Mouse (Mus musculus) midbrain, postnatal 0 days (tissue): ENCODE measurements around the gene Panx3. TPM values are rescaled to one million over a fixed set of nuclear protein-coding genes. Genes with fewer than 3 reads are reported as not detected.

Experiments used
- ATAC-seq: fragments of 200-750 bp; cut with Nextera tagmentation; 2 replicates; pipeline ENCODE4 v1.8.0; 2017; ENCODE audit warnings: moderate number of reproducible peaks, mild to moderate bottlenecking, moderate TSS enrichment, moderate library complexity; ENCODE audit not compliant: low FRiP score
- DNase-seq: peaks from one replicate; pipeline ENCODE4 v3.0.0-alpha.2; 2015; ENCODE audit warnings: low spot score
- H3K27ac ChIP-seq: fragments of 300-500 bp; sonication (generic); 2 replicates; pipeline ENCODE4 v1.5.1; 2014; ENCODE audit warnings: low read depth, mild to moderate bottlenecking, low read length, mixed read lengths
- H3K27me3 ChIP-seq: fragments of 300-500 bp; sonication (generic); 2 replicates; pipeline ENCODE4 v1.6.1; 2014; ENCODE audit warnings: low read length, control low read depth, mixed read lengths; ENCODE audit not compliant: insufficient read depth
- H3K36me3 ChIP-seq: fragments of 300-500 bp; sonication (generic); 2 replicates; pipeline ENCODE4 v1.6.1; 2014; ENCODE audit warnings: low read length, control low read depth, mixed read lengths; ENCODE audit not compliant: insufficient read depth
- H3K4me1 ChIP-seq: fragments of 300-500 bp; sonication (generic); 2 replicates; pipeline ENCODE4 v1.6.1; 2014; ENCODE audit warnings: mild to moderate bottlenecking, control low read depth, antibody characterized with exemption, low read length, mixed read lengths; ENCODE audit not compliant: insufficient read depth
- H3K4me2 ChIP-seq: fragments of 300-500 bp; sonication (generic); 2 replicates; pipeline ENCODE4 v1.6.1; 2014; ENCODE audit warnings: low read depth, mild to moderate bottlenecking, low read length, mixed read lengths; ENCODE audit not compliant: poor library complexity, severe bottlenecking
- H3K4me3 ChIP-seq: fragments of 300-500 bp; sonication (generic); 2 replicates; pipeline ENCODE4 v1.5.1; 2014; ENCODE audit warnings: low read depth, mild to moderate bottlenecking, low read length, moderate library complexity
- H3K9ac ChIP-seq: fragments of 300-500 bp; sonication (generic); replicated peaks from 2 replicates; pipeline ENCODE4 v1.6.1; 2014; ENCODE audit warnings: mild to moderate bottlenecking, low read length, moderate library complexity, mixed read lengths; ENCODE audit not compliant: poor library complexity, severe bottlenecking
- H3K9me3 ChIP-seq: fragments of 300-500 bp; sonication (generic); 2 replicates; pipeline ENCODE4 v1.6.1; 2016; ENCODE audit warnings: low read length, control low read depth
- CTCF ChIP-seq: IDR thresholded peaks from 2 replicates; pipeline ENCODE4 v1.5.1; 2016; ENCODE audit warnings: antibody characterized with exemption, mild to moderate bottlenecking
- WGBS: fragments of 180-500 bp; shearing (Covaris S2); extraction: QIAGEN DNeasy Blood & Tissue Kit; methylation state at CpG from one replicate; pipeline ENCODE4 v1.1.7; 2014; 5-methylcytosine and 5-hydroxymethylcytosine counted together
- polyA plus RNA-seq: library from polyadenylated mRNA; unstranded; fragments of >200 nt; fragmentation: Nextera tagmentation; extraction: Ambion mirVana; gene quantifications from 2 replicates; pipeline ENCODE4 v1.2.1, GENCODE M21; 2015
- total RNA-seq: library from RNA; depleted of rRNA; stranded (reverse); fragments of >200 nt; gene quantifications from 2 replicates; pipeline ENCODE4 v1.2.3, GENCODE M21; 2014

The Panx3 gene
- total and polyA plus RNA-seq, 2 experiments from 2014 or later = 0.10 TPM; not detected in 1

GRCm38 (mm10) chr9:37624502-37624901, 44.5 kb downstream of the Panx3 start:
- no peaks in the 10 kb centered on the region for H3K9me3 ChIP-seq
- H3K27ac ChIP-seq = no peak overlapping the region; the same call in 1 of the 2 replicates
- WGBS = 83% methylated on average over 1 of the region's 1 CpGs

GRCm38 (mm10) chr9:37623981-37624380, 45.1 kb downstream of the Panx3 start:
- H3K9ac ChIP-seq = no peak overlapping the region
- H3K9me3 ChIP-seq = no peaks in the 10 kb centered on the region
- H3K36me3 ChIP-seq = no peaks in the 10 kb centered on the region
- peaks cover 18% of the 10 kb centered on the region for H3K4me1 ChIP-seq
- no peak overlapping the region for H3K4me2 ChIP-seq
- no peak for ATAC-seq
- no peaks in the 10 kb centered on the region for H3K27me3 ChIP-seq
- 83% methylated on average over 3 of the region's 3 CpGs for WGBS
- no peak overlapping the region for H3K4me3 ChIP-seq
- no peak for TF ChIP-seq CTCF
- H3K27ac ChIP-seq = no peak overlapping the region
- DNase-seq = no peak

More at GRCm38 (mm10) chr9:37624502-37624901, 44.5 kb downstream of the Panx3 start:
- Histone ChIP-seq H3K36me3 (no peaks in the 10 kb centered on the region), H3K4me3 (no peak overlapping the region), H3K27me3 (no peaks in the 10 kb centered on the region), H3K9ac (no peak overlapping the region), H3K4me2 (no peak overlapping the region), H3K4me1 (peaks cover 18% of the 10 kb centered on the region)
- TF ChIP-seq CTCF = no peak
- DNase-seq = no peak
- no peak for ATAC-seq

- no peak overlapping the region for H3K27ac ChIP-seq
- ATAC-seq (no peak), DNase-seq (peak; percentile 14)
- 87% methylated on average over 6 of the region's 6 CpGs for WGBS
- TF ChIP-seq CTCF = no peak
- no peaks in the 10 kb centered on the region for H3K36me3 ChIP-seq
- no peaks in the 10 kb centered on the region for H3K9me3 ChIP-seq
- H3K4me3 ChIP-seq = no peak overlapping the region
- H3K9ac ChIP-seq = no peak overlapping the region
- H3K27me3 ChIP-seq = no peaks in the 10 kb centered on the region
- no peak overlapping the region for H3K4me2 ChIP-seq
- peaks cover 15% of the 10 kb centered on the region for H3K4me1 ChIP-seq
Observed at GRCm38 (mm10) chr9:37621290-37621689, 47.7 kb downstream of the Panx3 start.

- no peaks in the 10 kb centered on the region; the same call in 1 of the 2 replicates for H3K4me1 ChIP-seq
- DNase-seq (peak; percentile 64), ATAC-seq (no peak)
Observed at GRCm38 (mm10) chr9:37616770-37617169, 52.3 kb downstream of the Panx3 start.

GRCm38 (mm10) chr9:37615220-37615619, 53.8 kb downstream of the Panx3 start:
- H3K4me3 ChIP-seq = no peak overlapping the region
- TF ChIP-seq CTCF = no peak
- 55% methylated on average over 5 of the region's 5 CpGs for WGBS

More at GRCm38 (mm10) chr9:37616770-37617169, 52.3 kb downstream of the Panx3 start:
- no peaks in the 10 kb centered on the region for H3K36me3 ChIP-seq
- H3K4me2 ChIP-seq = no peak overlapping the region
- H3K27me3 ChIP-seq = no peaks in the 10 kb centered on the region
- H3K9me3 ChIP-seq = no peaks in the 10 kb centered on the region
- H3K27ac ChIP-seq = no peak overlapping the region
- 52% methylated on average over 2 of the region's 2 CpGs for WGBS
- peak; percentile 82 for TF ChIP-seq CTCF
- H3K9ac ChIP-seq = no peak overlapping the region
- no peak overlapping the region for H3K4me3 ChIP-seq

GRCm38 (mm10) chr9:37614316-37614715, 54.7 kb downstream of the Panx3 start:
- no peak for DNase-seq
- Histone ChIP-seq H3K27me3 (no peaks in the 10 kb centered on the region), H3K4me2 (peak overlapping the region; percentile 80), H3K27ac (peak overlapping the region; percentile 91; the same call in 1 of the 2 replicates), H3K9me3 (no peaks in the 10 kb centered on the region), H3K4me3 (peak overlapping the region; percentile 47; the same call in 1 of the 2 replicates), H3K9ac (no peak overlapping the region), H3K36me3 (no peaks in the 10 kb centered on the region), H3K4me1 (no peaks in the 10 kb centered on the region; the same call in 1 of the 2 replicates)
- 0 out of 2 replicates have a peak, but pooled peaks have one; percentile 1 for ATAC-seq
- TF ChIP-seq CTCF = no peak

More at GRCm38 (mm10) chr9:37615220-37615619, 53.8 kb downstream of the Panx3 start:
- Histone ChIP-seq H3K4me1 (no peaks in the 10 kb centered on the region; the same call in 1 of the 2 replicates), H3K9ac (no peak overlapping the region), H3K36me3 (no peaks in the 10 kb centered on the region), H3K9me3 (no peaks in the 10 kb centered on the region), H3K27me3 (no peaks in the 10 kb centered on the region), H3K4me2 (no peak overlapping the region), H3K27ac (no peak overlapping the region)
- no peak for ATAC-seq
- no peak for DNase-seq
